Mouse (Mus musculus) heart, embryonic 14.5 days (tissue): ENCODE results near the gene Fbln7. TPM values are rescaled to one million over a fixed set of nuclear protein-coding genes. Genes with fewer than 3 reads are reported as not detected.

Experiments used
- ATAC-seq: fragments of 200-750 bp; cut with Nextera tagmentation; 2 replicates; pipeline ENCODE4 v1.8.0; 2017; ENCODE audit warnings: low read depth, moderate TSS enrichment; ENCODE audit not compliant: insufficient number of reproducible peaks, insufficient read depth, low FRiP score
- H3K27ac ChIP-seq, 2 experiments: fragments of 200-500 bp in 1 of 2; fragments of 300-500 bp in 1 of 2; sonication (generic) in 1 of 2; replicated peaks in 1 of 2; 2 replicates each; pipeline ENCODE4 v1.5.1; 2012 to 2014; ENCODE audit warnings: low read depth in 2 of 2, low read length in 2 of 2, control low read depth in 1 of 2, mild to moderate bottlenecking in 1 of 2, mixed read lengths in 1 of 2; ENCODE audit not compliant: control insufficient read depth in 1 of 2, insufficient read depth in 1 of 2
- H3K27me3 ChIP-seq: fragments of 300-500 bp; sonication (generic); 2 replicates; pipeline ENCODE4 v1.6.1; 2014; ENCODE audit warnings: mild to moderate bottlenecking, low read length, control low read depth; ENCODE audit not compliant: control insufficient read depth, insufficient read depth
- H3K36me3 ChIP-seq: fragments of 300-500 bp; sonication (generic); 2 replicates; pipeline ENCODE4 v1.6.1; 2014; ENCODE audit warnings: mild to moderate bottlenecking, control low read depth, low read length, mixed read lengths; ENCODE audit not compliant: control insufficient read depth, insufficient read depth
- H3K4me1 ChIP-seq, 2 experiments: fragments of 200-500 bp in 1 of 2; fragments of 300-500 bp in 1 of 2; sonication (generic) in 1 of 2; 2 replicates each; pipeline ENCODE4 v1.6.1; 2012 to 2014; ENCODE audit warnings: low read length in 2 of 2, control low read depth in 1 of 2, mixed read lengths in 1 of 2; ENCODE audit not compliant: control insufficient read depth in 2 of 2, insufficient read depth in 2 of 2
- H3K4me2 ChIP-seq: fragments of 300-500 bp; sonication (generic); 2 replicates; pipeline ENCODE4 v1.6.1; 2014; ENCODE audit warnings: mild to moderate bottlenecking, low read length
- H3K4me3 ChIP-seq, 2 experiments: fragments of 200-500 bp in 1 of 2; fragments of 300-500 bp in 1 of 2; sonication (generic) in 1 of 2; 2 replicates each; pipeline ENCODE4 v1.5.1; 2012 to 2014; ENCODE audit warnings: low read length in 2 of 2, mild to moderate bottlenecking in 2 of 2, control low read depth in 1 of 2, low read depth in 1 of 2, moderate library complexity in 1 of 2; ENCODE audit not compliant: control insufficient read depth in 1 of 2, insufficient read depth in 1 of 2
- H3K9ac ChIP-seq: fragments of 300-500 bp; sonication (generic); 2 replicates; pipeline ENCODE4 v1.6.1; 2014; ENCODE audit warnings: mild to moderate bottlenecking, low read length
- H3K9me3 ChIP-seq: fragments of 300-500 bp; sonication (generic); 2 replicates; pipeline ENCODE4 v1.6.1; 2016; ENCODE audit warnings: low read length, control low read depth; ENCODE audit not compliant: control insufficient read depth
- WGBS: fragments of 180-500 bp; shearing (Covaris S2); extraction: QIAGEN DNeasy Blood & Tissue Kit; methylation state at CpG from one replicate; pipeline ENCODE4 v1.1.7; 2014; 5-methylcytosine and 5-hydroxymethylcytosine counted together
- polyA plus RNA-seq: library from polyadenylated mRNA; unstranded; fragments of >200 nt; fragmentation: Nextera tagmentation; extraction: Ambion mirVana; gene quantifications from 2 replicates; pipeline ENCODE4 v1.2.1, GENCODE M21; 2014

Fbln7 gene
- polyA plus RNA-seq, 1 experiment from 2014 or later, result 0.93 TPM

DNA sequence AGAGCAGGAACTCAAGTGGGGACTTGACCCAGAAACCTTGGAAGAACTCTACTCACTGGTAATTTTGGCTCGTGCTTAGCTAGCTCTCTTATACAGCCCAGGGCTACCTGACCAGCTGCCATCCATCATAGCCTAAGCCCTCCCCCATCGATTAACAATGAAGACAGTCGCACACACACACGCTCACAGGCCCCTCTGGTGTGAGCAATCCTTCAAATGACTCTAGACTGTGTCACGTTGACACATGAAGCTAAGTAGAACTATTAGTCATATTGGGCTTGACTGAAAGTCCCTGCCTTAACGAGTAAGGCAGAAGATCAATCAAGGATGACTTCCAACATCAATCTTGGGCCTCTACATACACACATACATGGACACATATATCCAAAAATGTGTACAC lies 40.1 kb downstream of the Fbln7 start:
- no peak overlapping the region for H3K4me2 ChIP-seq
- H3K4me3 ChIP-seq, result no peak overlapping the region
- H3K9ac ChIP-seq, result no peak overlapping the region
- no peaks in the 10 kb centered on the region for H3K36me3 ChIP-seq
- H3K27me3 ChIP-seq, result no peaks in the 10 kb centered on the region
- peaks cover 10% of the 10 kb centered on the region; the same call in 1 of the 2 replicates for H3K9me3 ChIP-seq
- no peak for ATAC-seq
- H3K27ac ChIP-seq, result no peak overlapping the region
- H3K4me1 ChIP-seq, result no peaks in the 10 kb centered on the region
- 87% methylated on average over 6 of the region's 6 CpGs for WGBS

DNA sequence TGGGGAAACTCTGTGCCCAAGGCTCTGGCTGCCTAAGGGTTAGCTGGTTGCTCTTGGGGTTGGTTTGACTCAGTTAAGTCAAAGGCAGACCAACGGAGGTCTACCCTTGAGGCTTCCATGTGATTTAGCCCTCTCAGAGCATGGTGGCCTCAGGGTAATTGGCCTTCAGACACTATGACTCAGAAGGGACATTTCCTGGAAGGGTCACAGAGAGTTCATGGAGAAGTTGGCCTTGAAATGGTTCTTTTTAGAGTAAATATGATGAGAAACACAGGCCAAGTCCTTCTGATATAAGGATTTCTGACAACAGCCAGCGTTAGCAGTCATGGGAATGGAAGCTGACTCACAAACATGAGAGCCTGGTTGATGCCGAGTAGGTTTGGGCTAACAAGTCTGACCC lies 40.9 kb downstream of the Fbln7 start:
- H3K27ac ChIP-seq, result no peak overlapping the region
- no peaks in the 10 kb centered on the region for H3K4me1 ChIP-seq
- ATAC-seq, result no peak
- H3K9ac ChIP-seq, result no peak overlapping the region
- no peaks in the 10 kb centered on the region for H3K36me3 ChIP-seq
- no peaks in the 10 kb centered on the region for H3K27me3 ChIP-seq
- H3K4me2 ChIP-seq, result no peak overlapping the region
- H3K4me3 ChIP-seq, result no peak overlapping the region
- WGBS, result 76% methylated on average over 3 of the region's 3 CpGs
- peaks cover 10% of the 10 kb centered on the region; the same call in 1 of the 2 replicates for H3K9me3 ChIP-seq

DNA sequence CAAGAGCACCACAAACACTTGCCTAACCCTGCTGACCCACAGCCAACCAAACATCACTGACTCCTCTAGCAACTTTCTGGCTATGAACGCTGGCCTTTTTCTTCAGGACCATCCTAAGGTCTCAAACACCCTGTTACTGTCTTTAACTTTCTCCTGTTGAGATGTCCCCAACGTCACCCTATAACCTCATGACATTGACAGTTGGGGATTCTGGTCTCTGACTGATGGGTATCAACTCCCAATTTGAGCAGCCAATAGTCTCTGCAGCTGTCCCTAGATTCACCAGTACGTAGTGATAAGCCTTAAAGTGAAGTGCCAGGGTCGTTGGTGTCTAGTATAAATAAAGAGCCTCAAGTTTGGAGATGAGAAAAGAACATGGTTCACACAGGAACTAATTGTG lies 52.2 kb downstream of the Fbln7 start:
- Histone ChIP-seq H3K27me3 (no peaks in the 10 kb centered on the region), H3K4me3 (no peak overlapping the region), H3K4me1 (no peaks in the 10 kb centered on the region), H3K36me3 (no peaks in the 10 kb centered on the region), H3K9me3 (no peaks in the 10 kb centered on the region), H3K4me2 (no peak overlapping the region), H3K9ac (no peak overlapping the region), H3K27ac (no peak overlapping the region)
- WGBS, result 68% methylated on average over 4 of the region's 4 CpGs
- no peak for ATAC-seq

DNA sequence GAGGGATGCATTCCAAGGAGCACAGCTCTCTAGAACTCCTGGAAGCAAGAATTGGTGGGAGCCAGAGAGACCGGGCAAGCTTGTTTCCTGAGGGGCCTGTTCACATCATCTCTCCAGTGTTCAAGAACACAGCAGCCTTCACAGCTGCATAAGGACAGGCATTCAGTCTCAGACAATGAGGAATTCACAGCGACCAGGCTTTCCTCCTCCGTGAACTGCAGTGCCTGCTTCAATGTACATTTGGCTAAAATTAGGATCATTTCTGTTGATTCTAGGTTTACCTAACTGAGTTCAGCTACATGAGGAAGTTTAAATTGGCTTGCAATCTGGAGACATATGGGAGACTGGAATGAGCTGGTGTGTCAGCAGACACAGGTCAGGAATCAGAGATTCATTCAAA lies 53.7 kb downstream of the Fbln7 start:
- ATAC-seq, result no peak
- no peaks in the 10 kb centered on the region for H3K36me3 ChIP-seq
- no peaks in the 10 kb centered on the region for H3K4me1 ChIP-seq
- no peak overlapping the region for H3K27ac ChIP-seq
- H3K9ac ChIP-seq, result no peak overlapping the region
- no peak overlapping the region for H3K4me3 ChIP-seq
- no peaks in the 10 kb centered on the region for H3K9me3 ChIP-seq
- 59% methylated on average over 3 of the region's 3 CpGs for WGBS
- H3K4me2 ChIP-seq, result no peak overlapping the region
- no peaks in the 10 kb centered on the region for H3K27me3 ChIP-seq

DNA sequence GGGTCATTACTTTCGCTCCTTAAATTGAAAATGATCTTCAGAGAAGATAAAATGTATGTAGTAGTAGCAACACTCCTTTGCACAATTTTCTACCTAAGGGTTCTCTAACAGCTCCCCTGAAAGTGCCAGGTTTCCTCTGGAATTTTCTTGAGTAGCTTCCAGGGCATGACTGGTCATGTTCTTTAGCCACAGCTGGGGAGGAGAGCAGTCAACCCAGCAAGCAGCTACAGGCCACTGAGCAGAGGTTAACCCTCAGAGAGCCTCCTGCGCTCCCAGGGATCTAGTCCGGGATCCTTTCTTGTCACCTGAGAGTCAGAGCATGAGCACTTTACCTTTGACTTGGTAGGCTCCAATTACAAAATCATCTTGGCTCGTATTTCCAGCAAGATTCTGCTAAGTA lies 62.0 kb downstream of the Fbln7 start:
- ATAC-seq, result no peak
- Histone ChIP-seq H3K36me3 (peaks cover 28% of the 10 kb centered on the region), H3K4me3 (no peak overlapping the region), H3K27me3 (no peaks in the 10 kb centered on the region), H3K9me3 (no peaks in the 10 kb centered on the region), H3K4me2 (no peak overlapping the region), H3K9ac (no peak overlapping the region), H3K4me1 (no peaks in the 10 kb centered on the region), H3K27ac (no peak overlapping the region)
- WGBS, result 89% methylated on average over 4 of the region's 4 CpGs

DNA sequence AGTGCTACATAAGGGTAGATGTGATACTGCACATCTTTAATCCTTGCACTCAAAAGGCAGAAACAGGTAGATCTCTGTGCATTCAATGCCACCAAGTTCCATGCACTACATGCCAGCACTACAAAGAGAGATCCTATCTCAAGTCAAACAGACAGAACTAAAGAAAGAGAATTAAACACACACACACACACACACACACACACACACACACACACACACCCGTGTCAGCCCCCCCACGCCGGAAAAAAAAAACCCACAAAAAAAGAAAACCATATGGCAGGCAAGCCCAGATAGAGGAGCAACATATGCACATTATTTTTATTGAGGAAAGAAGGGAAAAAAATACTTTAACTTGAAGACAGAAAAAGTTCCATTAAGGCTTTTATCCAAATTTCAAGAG lies 65.7 kb downstream of the Fbln7 start:
- no peak for ATAC-seq
- H3K4me1 ChIP-seq, result no peaks in the 10 kb centered on the region
- H3K9ac ChIP-seq, result no peak overlapping the region
- no peaks in the 10 kb centered on the region for H3K27me3 ChIP-seq
- H3K4me2 ChIP-seq, result no peak overlapping the region
- H3K4me3 ChIP-seq, result no peak overlapping the region
- H3K27ac ChIP-seq, result no peak overlapping the region
- no peaks in the 10 kb centered on the region for H3K9me3 ChIP-seq
- H3K36me3 ChIP-seq, result peaks cover 52% of the 10 kb centered on the region
- WGBS, result 84% methylated on average over 3 of the region's 3 CpGs

DNA sequence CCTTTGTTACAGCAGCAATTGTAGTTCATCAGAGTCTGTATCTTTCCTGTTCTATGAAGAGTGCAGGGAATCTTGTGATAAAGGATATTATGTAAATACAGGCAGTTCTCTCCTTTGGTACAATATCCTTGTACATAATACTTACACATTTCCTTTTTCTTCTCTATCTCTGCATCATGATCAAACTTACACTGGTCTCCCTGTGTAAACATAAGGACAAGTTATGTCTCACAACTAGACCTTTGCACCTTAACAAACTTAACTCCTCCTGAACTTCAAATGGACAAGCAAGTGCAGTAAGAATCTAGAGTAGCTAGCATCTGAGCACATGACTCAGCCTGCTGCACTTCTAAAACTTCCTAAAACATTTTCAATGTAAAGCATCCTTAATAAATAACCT lies 67.9 kb downstream of the Fbln7 start:
- H3K4me1 ChIP-seq, result no peaks in the 10 kb centered on the region
- H3K4me3 ChIP-seq, result no peak overlapping the region
- H3K9ac ChIP-seq, result no peak overlapping the region
- no peak overlapping the region for H3K27ac ChIP-seq
- peaks cover 62% of the 10 kb centered on the region for H3K36me3 ChIP-seq
- no peak for ATAC-seq
- H3K9me3 ChIP-seq, result no peaks in the 10 kb centered on the region
- H3K4me2 ChIP-seq, result no peak overlapping the region
- H3K27me3 ChIP-seq, result no peaks in the 10 kb centered on the region

DNA sequence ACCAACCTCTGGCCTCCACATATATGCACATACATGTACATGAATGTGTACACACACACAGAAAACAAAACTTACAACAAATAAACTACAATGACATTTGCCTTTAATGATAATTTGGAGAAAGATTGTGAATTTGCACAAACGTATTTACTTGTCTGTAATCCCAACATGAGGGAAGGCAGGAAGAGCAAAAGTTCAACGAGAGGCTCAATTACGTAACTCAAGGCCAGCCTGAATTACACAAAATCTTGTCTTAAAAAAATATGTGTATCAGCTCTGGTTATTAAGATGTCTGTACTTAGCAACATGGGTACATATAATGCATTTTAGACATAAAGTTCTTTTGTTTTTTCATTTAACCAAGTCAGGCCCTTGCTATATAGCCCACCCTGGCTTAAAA lies 73.5 kb downstream of the Fbln7 start:
- no peaks in the 10 kb centered on the region for H3K9me3 ChIP-seq
- H3K4me3 ChIP-seq, result no peak overlapping the region
- H3K4me1 ChIP-seq, result no peaks in the 10 kb centered on the region
- no peak overlapping the region for H3K27ac ChIP-seq
- H3K36me3 ChIP-seq, result peaks cover 45% of the 10 kb centered on the region
- no peak overlapping the region for H3K4me2 ChIP-seq
- WGBS, result 80% methylated on average over 3 of the region's 3 CpGs
- H3K27me3 ChIP-seq, result no peaks in the 10 kb centered on the region
- no peak overlapping the region for H3K9ac ChIP-seq
- ATAC-seq, result no peak
